Mouse (Mus musculus) adipocyte (in vitro differentiated cells): Measurements from ENCODE around the gene Prcd.
A peak's percentile ranks its signal among the peaks of the same experiment; 100 is the strongest.
"Not testable (repeated sequence)": the region's sequence is repeated elsewhere in the genome, so short reads cannot be mapped to it uniquely, and the experiment has no call there.

Source experiments
- DNase-seq: peaks from one replicate; pipeline ENCODE4 v3.0.0-alpha.2; 2016; ENCODE audit warnings: low spot score

The Prcd gene

GRCm38 (mm10) chr11:116626299-116627071, 26.8 kb upstream of the Prcd start, which contains the start of gene Rhbdf2:
TSS of gene Rhbdf2 (minus strand) at chr11:116627019.
- no peak for DNase-seq

DNA sequence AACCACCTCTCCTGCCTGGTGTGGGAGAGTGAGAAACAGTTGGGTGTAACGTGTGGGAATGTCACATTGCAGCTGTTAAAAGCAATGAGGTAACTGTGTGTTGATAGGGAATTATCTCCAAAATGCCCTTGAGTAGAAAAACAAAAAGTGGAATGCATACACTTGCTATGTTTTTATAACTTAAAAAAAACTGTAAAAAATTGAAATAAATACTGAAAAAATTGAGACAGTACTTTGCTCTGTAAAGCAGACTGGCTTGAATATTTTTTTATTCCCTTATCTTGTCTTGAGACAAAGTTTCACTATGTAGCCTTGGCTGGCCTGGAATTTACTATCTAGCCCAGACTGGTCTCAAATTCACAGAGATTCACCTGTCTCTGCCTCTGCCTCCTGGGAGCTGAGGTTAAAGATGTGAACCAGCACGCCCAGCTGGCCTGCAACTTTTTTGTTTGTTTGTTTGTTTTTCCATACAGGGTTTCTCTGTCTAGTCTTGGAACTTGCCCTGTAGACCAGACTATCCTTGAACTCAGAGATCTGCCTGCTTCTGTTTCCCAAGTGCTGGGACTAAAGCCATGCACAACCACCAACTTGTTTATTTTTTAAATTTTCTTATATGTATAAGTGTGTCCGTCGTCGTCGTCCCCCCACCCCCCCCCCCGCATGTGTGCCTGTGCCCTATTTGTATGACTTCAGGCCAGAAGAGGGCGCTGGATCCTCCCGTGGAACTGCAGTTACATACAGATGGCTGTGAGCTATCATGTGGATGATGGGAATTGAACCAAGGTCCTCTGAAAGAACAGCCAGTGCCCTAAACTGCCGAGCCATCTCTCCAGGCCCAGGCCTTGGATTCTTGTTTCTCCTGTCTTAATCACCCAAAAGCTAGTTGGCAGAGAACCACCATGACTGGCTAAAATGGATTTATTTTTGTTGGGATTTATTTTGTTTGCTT, 26.0 kb upstream of the Prcd start:
- DNase-seq = peak; percentile 69

GRCm38 (mm10) chr11:116628712-116629111, 24.6 kb upstream of the Prcd start:
- DNase-seq = peak; percentile 97

- no peak for DNase-seq
These were observed 23.9 kb upstream of the Prcd start for GRCm38 (mm10) chr11:116629472-116629871.

GRCm38 (mm10) chr11:116630171-116630965, 23.0 kb upstream of the Prcd start:
- peak; percentile 45 for DNase-seq

- peak; percentile 80 for DNase-seq
These were observed 20.4 kb upstream of the Prcd start for GRCm38 (mm10) chr11:116632962-116633361.

- not testable (repeated sequence) for DNase-seq
These were observed 16.7 kb upstream of the Prcd start for GRCm38 (mm10) chr11:116636607-116637006.

- DNase-seq = peak; percentile 56
These were observed 12.2 kb upstream of the Prcd start for GRCm38 (mm10) chr11:116641168-116641567.

DNA sequence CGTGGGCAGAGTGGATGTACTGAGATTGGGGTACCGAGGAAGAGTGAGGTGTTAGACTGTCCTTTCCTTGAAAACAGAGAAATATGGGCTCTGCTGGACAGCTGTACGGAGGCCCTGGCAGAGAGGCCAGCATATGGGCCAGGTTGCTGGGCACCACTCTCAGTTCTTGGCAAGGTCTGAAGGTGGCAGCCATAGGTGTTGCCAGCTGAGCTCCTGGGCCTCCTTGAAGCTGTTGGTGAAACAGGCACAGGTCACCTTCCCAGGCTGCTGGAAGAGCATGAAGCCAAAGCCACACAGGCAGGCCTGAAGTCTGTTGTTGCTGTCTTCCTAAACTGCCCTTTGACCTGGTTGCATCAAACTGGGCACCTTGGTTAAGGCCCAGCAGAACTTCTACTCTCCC, 11.6 kb upstream of the Prcd start:
- DNase-seq = no peak

GRCm38 (mm10) chr11:116642681-116643578, 10.4 kb upstream of the Prcd start:
- DNase-seq = peak; percentile 92

GRCm38 (mm10) chr11:116643579-116644224, 9.6 kb upstream of the Prcd start:
- no peak for DNase-seq

DNA sequence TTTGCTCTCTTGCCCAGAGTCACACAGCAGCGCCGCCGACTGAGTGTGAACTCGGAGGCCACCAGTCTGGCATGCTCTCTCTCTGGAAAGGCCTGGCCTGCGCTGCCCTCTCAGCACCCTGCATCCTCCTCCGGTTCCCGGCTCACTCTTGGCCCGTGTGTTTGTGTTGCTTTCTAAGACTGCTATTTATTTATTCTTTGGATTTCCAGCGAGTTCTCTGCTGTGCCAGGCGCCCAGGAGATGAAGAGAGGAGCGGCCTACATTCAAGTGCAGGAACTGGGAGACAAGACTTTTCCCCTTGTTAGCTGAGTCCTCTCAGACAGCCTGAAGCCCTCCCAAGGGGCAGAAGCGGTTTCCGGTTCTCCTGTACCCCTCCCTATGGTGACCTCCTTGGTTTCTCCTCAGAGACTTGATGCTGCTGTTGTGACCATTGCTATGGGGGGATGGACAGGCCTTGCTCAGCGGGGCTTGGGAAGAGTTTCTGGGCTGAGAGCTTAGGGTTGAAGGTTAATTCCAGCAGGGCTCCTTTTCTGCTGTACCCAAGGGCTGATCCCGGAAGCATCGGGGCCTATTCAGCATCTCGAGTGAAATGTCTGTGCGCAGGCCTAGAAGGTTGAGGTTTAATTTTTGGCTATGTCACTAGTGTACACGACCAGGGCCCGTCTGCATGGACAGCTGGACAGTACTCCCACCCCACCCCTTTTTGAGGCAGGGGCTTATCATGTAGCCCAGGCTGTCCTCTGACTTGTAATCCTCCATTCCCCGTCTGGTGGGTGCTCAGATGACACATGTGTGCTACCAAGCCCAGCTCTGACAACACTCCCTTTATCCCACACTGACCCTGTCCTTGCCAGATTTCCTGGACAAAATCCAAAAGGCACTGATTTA, 8.9 kb upstream of the Prcd start:
- DNase-seq = peak; percentile 68

DNA sequence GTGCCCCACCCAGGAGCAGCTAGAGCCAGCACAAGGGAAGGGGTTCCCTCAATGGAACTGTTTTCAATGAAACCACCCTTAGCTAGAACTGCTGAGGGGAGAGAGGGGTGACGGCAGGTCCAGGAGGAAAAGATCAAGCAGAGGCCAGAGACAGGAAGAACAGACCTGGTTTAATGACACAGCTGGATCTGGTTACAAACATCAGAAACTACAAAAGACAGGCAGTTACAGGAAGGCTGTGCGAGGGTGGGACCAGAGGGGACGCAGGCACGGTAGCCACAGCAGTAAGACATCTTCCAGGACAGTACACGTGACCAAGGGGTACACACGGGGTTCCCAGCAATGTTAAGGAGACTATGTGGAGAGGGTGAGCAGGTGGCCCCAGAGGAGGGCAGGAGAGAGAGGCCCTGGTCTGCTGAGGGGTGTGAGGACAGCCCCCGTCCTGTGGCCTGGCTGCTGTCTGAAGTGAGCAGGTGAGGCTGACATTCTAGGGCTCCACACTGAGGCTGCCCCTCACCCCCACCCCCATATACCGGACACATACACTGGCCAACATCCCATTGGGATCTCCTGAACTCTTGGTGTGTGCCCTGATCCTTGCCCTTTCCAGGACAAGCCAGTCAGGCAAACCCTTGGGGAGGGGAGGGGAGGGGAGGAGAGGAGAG, 7.8 kb upstream of the Prcd start:
- DNase-seq = no peak

- no peak for DNase-seq
These were observed 7.2 kb upstream of the Prcd start for GRCm38 (mm10) chr11:116646136-116646535.

DNA sequence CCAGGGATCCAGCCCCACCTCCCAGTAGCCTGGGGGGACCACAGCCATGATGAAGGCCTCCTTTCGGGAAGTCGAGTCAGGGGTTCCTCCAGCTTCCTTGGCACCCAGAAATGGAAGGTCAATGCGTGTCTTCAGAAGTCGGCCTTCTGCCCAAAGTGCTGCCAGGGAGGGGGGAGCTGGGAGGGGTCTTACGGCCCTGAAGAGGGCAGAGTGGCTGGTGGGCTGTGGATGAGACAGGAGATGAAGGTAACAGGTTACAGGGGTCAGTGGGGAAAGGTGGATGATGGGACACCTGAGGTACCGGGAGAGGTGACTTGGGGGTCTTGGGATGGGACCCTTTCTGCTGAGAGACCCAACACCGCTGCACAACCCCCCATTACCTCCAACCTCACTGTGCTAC, 6.6 kb upstream of the Prcd start:
- no peak for DNase-seq

DNA sequence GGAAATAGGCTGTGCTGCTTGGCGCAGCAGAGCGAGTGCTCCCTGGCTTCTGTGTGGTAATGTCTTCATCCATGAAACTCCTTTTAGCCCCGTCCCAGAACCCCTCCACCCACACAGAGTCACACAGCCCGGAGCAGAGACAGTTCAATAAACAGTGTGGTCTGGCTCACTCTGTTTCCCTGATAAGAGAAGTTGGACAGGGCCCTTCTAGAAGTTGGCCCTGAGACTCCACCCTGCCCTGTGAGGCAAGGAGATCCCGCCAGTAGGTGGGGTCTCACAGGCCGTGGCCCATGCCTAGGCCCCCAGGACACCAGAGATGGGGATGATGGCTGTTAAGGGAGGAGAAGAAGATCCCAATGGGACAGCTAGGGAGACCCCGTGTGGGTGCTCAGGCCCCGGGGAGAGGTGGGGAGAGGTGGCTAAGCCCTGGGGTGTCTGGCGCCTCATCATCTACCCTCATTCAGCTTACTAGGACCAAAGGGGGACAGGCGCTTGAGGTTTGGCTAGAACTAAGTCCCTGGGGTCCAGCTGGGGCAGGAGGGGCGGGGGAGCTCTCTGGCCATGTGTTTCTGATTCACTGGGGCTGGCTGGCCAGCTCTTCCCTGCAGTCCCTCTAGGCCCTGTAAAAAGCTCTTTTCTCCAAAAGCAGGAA, 5.9 kb upstream of the Prcd start:
- DNase-seq = peak; percentile 87

GRCm38 (mm10) chr11:116648213-116648921, 5.0 kb upstream of the Prcd start:
- DNase-seq = peak; percentile 62

GRCm38 (mm10) chr11:116648976-116649375, 4.4 kb upstream of the Prcd start:
- peak; percentile 41 for DNase-seq
